Mouse (Mus musculus) spleen, postnatal 36 days (tissue): ENCODE measurements around the gene Nin.

Experiments
- DNase-seq, 2 experiments: peaks; one replicate each; pipeline ENCODE4 v3.0.0; 2022; ENCODE audit warnings: low spot score in 2 of 2, mixed read lengths in 1 of 2

The Nin gene

GRCm38 (mm10) chr12:70082935-70083532 is 30.5 kb downstream of the Nin start:
- DNase-seq: no peak

- no peak for DNase-seq
These were observed 31.0 kb downstream of the Nin start for GRCm38 (mm10) chr12:70082485-70082884.

- DNase-seq: no peak
These were observed 35.0 kb downstream of the Nin start for GRCm38 (mm10) chr12:70078471-70079025.

GRCm38 (mm10) chr12:70076493-70076892 is 37.0 kb downstream of the Nin start:
- no peak for DNase-seq

- no peak for DNase-seq
These were observed 38.5 kb downstream of the Nin start for GRCm38 (mm10) chr12:70075001-70075400.

- DNase-seq: no peak
These were observed 42.6 kb downstream of the Nin start for GRCm38 (mm10) chr12:70070888-70071287.

GRCm38 (mm10) chr12:70070306-70070705 is 43.2 kb downstream of the Nin start:
- no peak for DNase-seq

- no peak for DNase-seq
These were observed 44.8 kb downstream of the Nin start for GRCm38 (mm10) chr12:70068647-70069257.

- no peak for DNase-seq
These were observed 45.7 kb downstream of the Nin start for GRCm38 (mm10) chr12:70067849-70068248.

GRCm38 (mm10) chr12:70062114-70062513 is 51.4 kb downstream of the Nin start:
- no peak for DNase-seq

GRCm38 (mm10) chr12:70058956-70059851 is 54.3 kb downstream of the Nin start:
- no peak for DNase-seq

GRCm38 (mm10) chr12:70050699-70051098 is 62.8 kb downstream of the Nin start:
- no peak for DNase-seq

GRCm38 (mm10) chr12:70048741-70049140 is 64.8 kb downstream of the Nin start:
- no peak for DNase-seq

- no peak for DNase-seq
These were observed 66.2 kb downstream of the Nin start for GRCm38 (mm10) chr12:70047281-70047680.

- no peak for DNase-seq
These were observed 69.2 kb downstream of the Nin start for GRCm38 (mm10) chr12:70044353-70044752.

GRCm38 (mm10) chr12:70043421-70043820 is 70.1 kb downstream of the Nin start:
- no peak for DNase-seq

- DNase-seq: no peak
These were observed 72.5 kb downstream of the Nin start for GRCm38 (mm10) chr12:70040981-70041380.

- DNase-seq: no peak
These were observed 76.7 kb downstream of the Nin start for GRCm38 (mm10) chr12:70036722-70037305.

- no peak for DNase-seq
These were observed 87.3 kb downstream of the Nin start for GRCm38 (mm10) chr12:70026233-70026632.

- no peak for DNase-seq
These were observed 88.1 kb downstream of the Nin start for GRCm38 (mm10) chr12:70025431-70025830.

- DNase-seq: no peak
These were observed 89.9 kb downstream of the Nin start for GRCm38 (mm10) chr12:70023580-70023979.

GRCm38 (mm10) chr12:70018153-70018552 is 95.4 kb downstream of the Nin start:
- peak in 1 of 2 experiments; percentile 13 for DNase-seq
